Mouse (Mus musculus): Measurements from ENCODE around the gene Capg.

GRCm38 (mm10) chr6:72521607-72522006 is 22.6 kb upstream of the Capg start, which contains the start of gene Sh2d6:
- TF ChIP-seq CTCF (IDR thresholded peaks at IDR 0.05; ENCODE audit: insufficient read depth, low read length) (no peak), POLR2A (IDR thresholded peaks at IDR 0.05; ENCODE audit: borderline replicate concordance, extremely low read depth, low read depth, low read length) (no peak)

Measured in lung, adult 2 months (tissue).